Mouse (Mus musculus) thymus, adult 2 months (tissue): ENCODE results near the gene Zfp119a. TPM values are rescaled to one million over a fixed set of nuclear protein-coding genes. Genes with fewer than 3 reads are reported as not detected.
"Not testable (repeated sequence)": the region's sequence is repeated elsewhere in the genome, so short reads cannot be mapped to it uniquely, and the experiment has no call there.

Experiments used
- DNase-seq: peaks from one replicate; pipeline ENCODE4 v3.0.0; 2021
- H3K27ac ChIP-seq: fragments of 200-500 bp; 2 replicates; pipeline ENCODE4 v1.5.1; 2012; ENCODE audit warnings: low read length, control low read depth; ENCODE audit not compliant: control insufficient read depth, insufficient read depth
- H3K27me3 ChIP-seq: fragments of 200-500 bp; 2 replicates; pipeline ENCODE4 v1.6.1; 2012; ENCODE audit warnings: mild to moderate bottlenecking, low read length, moderate library complexity, mixed read lengths; ENCODE audit not compliant: control insufficient read depth, insufficient read depth
- H3K36me3 ChIP-seq: fragments of 200-500 bp; 2 replicates; pipeline ENCODE4 v1.6.1; 2012; ENCODE audit warnings: mild to moderate bottlenecking, low read length, moderate library complexity; ENCODE audit not compliant: control insufficient read depth, insufficient read depth
- H3K4me1 ChIP-seq: fragments of 200-500 bp; replicated peaks from 2 replicates; pipeline ENCODE4 v1.6.1; 2012; ENCODE audit warnings: low read length; ENCODE audit not compliant: control insufficient read depth, insufficient read depth
- H3K4me3 ChIP-seq: fragments of 200-500 bp; 2 replicates; pipeline ENCODE4 v1.5.1; 2012; ENCODE audit warnings: mild to moderate bottlenecking, low read length, control low read depth, moderate library complexity; ENCODE audit not compliant: control insufficient read depth, insufficient read depth
- CTCF ChIP-seq: fragments of 200-500 bp; IDR thresholded peaks from 2 replicates; pipeline ENCODE4 v1.5.1; 2012; ENCODE audit warnings: mild to moderate bottlenecking, control low read depth, low read length, moderate library complexity, borderline replicate concordance; ENCODE audit not compliant: control insufficient read depth, poor library complexity, insufficient read depth; ENCODE audit errors: extremely low read depth
- POLR2A ChIP-seq: fragments of 200-500 bp; IDR thresholded peaks from 2 replicates; pipeline ENCODE4 v1.6.1; 2012; ENCODE audit warnings: mild to moderate bottlenecking, low read length, control low read depth, moderate library complexity; ENCODE audit not compliant: control insufficient read depth, poor library complexity, insufficient read depth; ENCODE audit errors: extremely low read depth
- WGBS: fragments of 180-500 bp; shearing (Covaris S2); methylation state at CpG from one replicate; pipeline ENCODE4 v1.1.7; 2018; 5-methylcytosine and 5-hydroxymethylcytosine counted together
- polyA plus RNA-seq: library from polyadenylated mRNA; depleted of rRNA; stranded (reverse); fragments of >200 nt; gene quantifications from 2 replicates; pipeline ENCODE4 v1.2.3, GENCODE M21; 2012; rRNA removed

Gene Zfp119a
- 0.27 and 0.36 TPM in 2 replicates for polyA plus RNA-seq

DNA sequence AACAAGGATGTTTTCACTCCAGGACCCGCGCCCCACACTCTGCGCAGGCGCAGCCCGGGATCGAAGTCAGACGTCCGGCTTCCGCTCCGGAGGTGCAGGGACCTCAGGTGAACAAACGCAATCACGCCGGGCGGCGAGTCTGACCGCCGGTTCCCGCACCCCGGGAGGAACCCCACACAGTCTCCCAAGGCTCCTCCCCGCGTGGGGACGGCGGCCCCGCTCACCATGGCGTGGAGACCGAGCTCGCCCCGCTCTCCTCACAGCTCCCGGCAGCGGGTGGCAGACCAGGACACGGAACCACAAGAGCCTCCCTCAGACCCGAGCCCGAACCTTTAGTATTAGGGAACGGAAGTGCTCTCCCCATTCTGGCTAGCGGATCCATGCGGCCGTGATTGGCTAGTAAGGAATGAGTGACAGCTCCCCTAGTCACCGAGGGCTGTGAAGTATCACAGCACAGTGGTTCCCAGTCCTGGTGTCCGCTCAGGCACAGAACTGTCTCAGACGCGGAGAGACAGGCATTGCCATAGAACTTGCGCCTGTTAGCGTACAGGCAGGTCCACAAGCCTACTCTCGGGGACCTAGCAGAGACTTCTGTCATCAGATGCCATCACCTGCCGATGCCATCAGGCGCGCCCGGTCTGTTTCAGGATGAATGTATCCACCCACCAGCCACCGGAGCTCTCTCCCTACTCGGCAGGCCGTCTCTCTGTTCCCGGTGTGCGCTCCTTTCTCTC lies at the start of gene Zfp119a:
TSS of gene Zfp119a (minus strand) at position 295 of the 734 bp plus-strand sequence.
- DNase-seq: peak; percentile 54
- under 1% methylated on average over 46 of the region's 53 CpGs for whole genome bisulfite sequencing
- not testable (repeated sequence) for H3K36me3 ChIP-seq, H3K27me3 ChIP-seq, H3K4me1 ChIP-seq
- peak within 1 kb of the TSS; percentile 53 for H3K4me3 ChIP-seq
- H3K27ac ChIP-seq: peak within 1 kb of the TSS; percentile 23

- no peaks in the 10 kb centered on the region for H3K4me1 ChIP-seq
- H3K27ac ChIP-seq: no peak overlapping the region
- H3K36me3 ChIP-seq: no peaks in the 10 kb centered on the region
- no peak overlapping the region for H3K4me3 ChIP-seq
- H3K27me3 ChIP-seq: no peaks in the 10 kb centered on the region
- no peak for DNase-seq
- TF ChIP-seq POLR2A: no peak
These were observed 27.9 kb upstream of the Zfp119a start for GRCm38 (mm10) chr17:55906669-55907068.

GRCm38 (mm10) chr17:55904131-55904530 lies 25.4 kb upstream of the Zfp119a start:
- H3K27me3 ChIP-seq: no peaks in the 10 kb centered on the region
- TF ChIP-seq CTCF (no peak), POLR2A (no peak)
- DNase-seq: no peak
- H3K36me3 ChIP-seq: no peaks in the 10 kb centered on the region
- no peaks in the 10 kb centered on the region for H3K4me1 ChIP-seq
- WGBS: 88% methylated on average over 6 of the region's 6 CpGs
- no peak overlapping the region for H3K27ac ChIP-seq
- H3K4me3 ChIP-seq: no peak overlapping the region

DNA sequence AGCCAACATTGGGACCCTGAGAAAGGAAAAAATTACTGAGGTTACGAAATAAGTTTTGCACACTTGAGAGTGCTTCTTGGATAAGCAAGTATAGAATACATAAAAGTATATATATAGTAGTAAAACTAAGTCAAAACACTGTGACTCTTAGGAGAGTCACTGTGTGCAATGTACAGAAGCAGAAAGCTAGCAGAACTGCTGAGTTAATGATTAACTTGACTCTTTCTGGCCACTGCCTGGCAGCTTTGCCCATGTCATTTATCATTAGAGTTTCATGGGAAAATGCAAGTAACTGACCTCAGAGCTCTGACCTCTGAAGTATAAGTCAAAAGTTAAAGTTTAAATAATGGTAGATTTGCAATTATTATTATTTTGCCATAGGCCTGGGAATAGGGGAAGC lies 25.0 kb upstream of the Zfp119a start:
- no peaks in the 10 kb centered on the region for H3K27me3 ChIP-seq
- DNase-seq: no peak
- no peak overlapping the region for H3K27ac ChIP-seq
- no peak for TF ChIP-seq CTCF
- TF ChIP-seq POLR2A: no peak
- no peaks in the 10 kb centered on the region for H3K36me3 ChIP-seq
- no peaks in the 10 kb centered on the region for H3K4me1 ChIP-seq
- H3K4me3 ChIP-seq: no peak overlapping the region
- 97% methylated on average over 1 of the region's 1 CpGs for WGBS

GRCm38 (mm10) chr17:55903087-55903486 lies 24.4 kb upstream of the Zfp119a start:
- Histone ChIP-seq H3K27ac (no peak overlapping the region), H3K4me1 (no peaks in the 10 kb centered on the region), H3K27me3 (no peaks in the 10 kb centered on the region), H3K4me3 (no peak overlapping the region), H3K36me3 (peaks cover 1% of the 10 kb centered on the region; the same call in 1 of the 2 replicates)
- DNase-seq: no peak
- TF ChIP-seq POLR2A (no peak), CTCF (no peak)
- WGBS: 81% methylated on average over 2 of the region's 2 CpGs

GRCm38 (mm10) chr17:55892406-55892955 lies 13.8 kb upstream of the Zfp119a start:
- H3K27me3 ChIP-seq, H3K36me3 ChIP-seq, H3K4me1 ChIP-seq: not testable (repeated sequence)
- WGBS: 8% methylated on average over 6 of the region's 8 CpGs
- Histone ChIP-seq H3K4me3 (peak overlapping the region; percentile 80), H3K27ac (peak overlapping the region; percentile 91)
- DNase-seq: peak; percentile 11

GRCm38 (mm10) chr17:55884912-55885311 lies 6.2 kb upstream of the Zfp119a start:
- Histone ChIP-seq H3K27me3 (no peaks in the 10 kb centered on the region), H3K4me1 (no peaks in the 10 kb centered on the region), H3K27ac (no peak overlapping the region), H3K36me3 (no peaks in the 10 kb centered on the region), H3K4me3 (no peak overlapping the region)
- no peak for DNase-seq
- WGBS: 70% methylated on average over 2 of the region's 2 CpGs
- no peak for TF ChIP-seq POLR2A
- TF ChIP-seq CTCF: no peak
